Mouse (Mus musculus) layer of hippocampus, adult 2 months (tissue): ENCODE results near the gene Ube4a. TPM values are rescaled to one million over a fixed set of nuclear protein-coding genes. Genes with fewer than 3 reads are reported as not detected.
"Not testable (repeated sequence)": the region's sequence is repeated elsewhere in the genome, so short reads cannot be mapped to it uniquely, and the experiment has no call there.

Source experiments
- DNase-seq, 2 experiments: peaks; one replicate each; pipeline ENCODE4 v3.0.0; 2022; ENCODE audit warnings: low spot score in 2 of 2
- H3K27ac ChIP-seq: fragments of 200-600 bp; 2 replicates; pipeline ENCODE4 v1.8.1; 2022
- H3K4me3 ChIP-seq: fragments of 200-600 bp; 2 replicates; pipeline ENCODE4 v1.8.1; 2022; ENCODE audit warnings: mild to moderate bottlenecking
- CTCF ChIP-seq: fragments of 200-600 bp; conservative IDR thresholded peaks from 2 replicates; pipeline ENCODE4 v1.8.1; 2022; ENCODE audit warnings: antibody characterized with exemption, mild to moderate bottlenecking, moderate library complexity
- total RNA-seq, 2 experiments: library from RNA; stranded (reverse); gene quantifications; 2 replicates each; pipeline ENCODE4 v1.2.3; 2021

Ube4a gene
- total RNA-seq, 2 experiments from 2014 or later, result 73.0 to 75.2 TPM

- Histone ChIP-seq H3K4me3 (no peak overlapping the region), H3K27ac (no peak overlapping the region)
- peak; percentile 69 for TF ChIP-seq CTCF
- DNase-seq, result no peak
These were observed 4.0 kb upstream of the Ube4a start for GRCm38 (mm10) chr9:44969450-44969849.

DNA sequence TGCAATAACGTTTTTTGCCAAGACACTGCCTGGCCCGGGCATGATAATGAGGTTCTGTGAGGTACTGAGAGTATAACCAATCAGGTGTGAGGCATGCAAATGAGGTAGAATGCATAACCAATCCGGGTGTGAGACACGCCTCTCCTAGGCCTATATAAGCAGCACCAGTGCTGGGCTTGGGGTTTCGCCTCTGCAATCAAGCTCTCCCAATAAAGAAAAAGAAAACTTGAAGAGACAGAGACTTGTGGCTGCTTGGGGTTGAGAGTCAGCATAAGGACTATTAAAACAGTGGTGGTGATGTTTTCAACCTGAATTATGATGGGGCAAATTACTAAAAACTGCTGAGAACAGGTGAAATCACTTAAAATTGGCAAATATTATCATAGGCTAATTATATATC is 2.4 kb upstream of the Ube4a start:
- not testable (repeated sequence) for DNase-seq

GRCm38 (mm10) chr9:44966815-44967242 is 1.4 kb upstream of the Ube4a start:
- TF ChIP-seq CTCF, result peak; percentile 94
- H3K4me3 ChIP-seq, result no peak overlapping the region
- H3K27ac ChIP-seq, result no peak overlapping the region
- DNase-seq, result peak; percentile 59 to 70

More for the DNA sequence above, 2.4 kb upstream of the Ube4a start:
- H3K4me3 ChIP-seq, H3K27ac ChIP-seq: not testable (repeated sequence)

DNA sequence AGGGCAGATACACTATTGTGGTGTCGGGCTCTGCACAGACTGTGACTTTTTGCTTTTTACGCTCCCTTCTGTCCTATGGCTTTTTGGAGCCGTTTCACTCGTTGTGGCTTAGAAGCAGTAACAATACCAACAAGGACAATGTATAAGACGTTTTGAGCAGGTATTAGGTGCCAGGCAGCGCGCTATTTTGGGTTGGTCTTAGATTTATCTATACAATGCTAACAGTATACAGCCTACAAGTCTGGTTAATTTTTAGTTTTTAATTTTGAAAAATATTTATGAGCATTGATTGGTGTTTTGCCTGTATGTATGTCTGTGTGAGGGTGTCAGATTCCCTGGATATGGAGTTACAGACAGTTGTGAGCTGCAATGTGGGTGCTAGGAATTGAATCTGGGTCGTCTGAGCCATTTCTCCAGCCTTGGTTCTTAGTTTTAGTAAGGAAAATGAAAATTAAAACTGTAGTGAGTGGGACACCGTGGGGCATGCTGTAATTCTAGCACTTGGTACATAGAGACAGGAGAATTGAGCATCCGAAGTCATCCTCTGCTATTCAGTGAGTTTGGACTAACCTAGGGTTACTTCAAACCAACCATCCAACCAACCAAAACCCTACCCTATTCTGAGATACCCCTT is 550 bp upstream of the Ube4a start:
- TF ChIP-seq CTCF, result no peak
- Histone ChIP-seq H3K4me3 (peak overlapping the region; percentile 99), H3K27ac (peak overlapping the region; percentile 91)
- no peak for DNase-seq

DNA sequence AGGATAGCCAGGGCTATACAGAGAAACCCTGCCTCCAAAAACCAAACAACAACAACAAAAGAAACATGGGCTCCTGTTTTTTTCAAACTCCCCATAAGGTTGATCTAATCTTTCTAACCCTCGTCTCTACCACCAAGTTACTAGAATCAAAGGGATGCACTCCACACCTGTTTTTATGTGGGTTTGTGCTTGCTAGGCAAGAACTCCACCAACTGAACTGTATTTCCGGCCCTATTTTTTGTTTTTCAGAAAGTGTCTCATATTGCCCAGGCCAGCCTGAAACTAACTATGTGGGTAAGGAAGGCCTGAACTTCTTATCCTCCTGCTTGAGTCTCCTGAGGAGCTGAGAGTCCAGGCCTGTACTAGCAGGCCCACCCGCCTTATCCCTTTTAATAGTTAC is 11.0 kb downstream of the Ube4a start:
- no peak for DNase-seq
- no peak for TF ChIP-seq CTCF
- H3K27ac ChIP-seq, result no peak overlapping the region
- no peak overlapping the region for H3K4me3 ChIP-seq

- H3K27ac ChIP-seq, result no peak overlapping the region
- no peak for DNase-seq
- H3K4me3 ChIP-seq, result no peak overlapping the region
- TF ChIP-seq CTCF, result no peak
These were observed 17.6 kb downstream of the Ube4a start for GRCm38 (mm10) chr9:44947836-44948235.

- H3K4me3 ChIP-seq, result no peak overlapping the region
- no peak for TF ChIP-seq CTCF
- peak overlapping the region; percentile 69 for H3K27ac ChIP-seq
- DNase-seq, result no peak
These were observed 19.2 kb downstream of the Ube4a start for GRCm38 (mm10) chr9:44946185-44946695.

DNA sequence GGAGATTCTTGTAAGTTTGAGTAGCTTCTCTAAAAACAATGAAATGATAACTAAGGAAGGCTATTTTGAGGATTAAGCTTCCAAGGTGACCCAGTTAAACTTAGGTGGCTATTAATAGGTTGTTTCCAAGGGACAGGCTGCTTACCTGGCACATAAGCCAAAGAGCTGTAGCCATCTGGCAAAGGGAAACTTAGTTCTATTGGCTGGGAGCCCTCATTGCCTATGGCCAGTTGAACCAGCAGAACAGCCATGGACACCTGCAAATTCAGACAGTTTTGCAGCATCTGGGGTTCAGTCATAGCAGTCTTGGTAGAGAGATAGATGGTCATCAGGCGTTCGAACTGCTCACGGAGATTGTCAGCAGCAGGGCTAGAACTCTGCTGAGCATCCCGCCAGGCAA is 23.0 kb downstream of the Ube4a start:
- Histone ChIP-seq H3K27ac (peak overlapping the region; percentile 73), H3K4me3 (no peak overlapping the region)
- DNase-seq, result no peak
- no peak for TF ChIP-seq CTCF

DNA sequence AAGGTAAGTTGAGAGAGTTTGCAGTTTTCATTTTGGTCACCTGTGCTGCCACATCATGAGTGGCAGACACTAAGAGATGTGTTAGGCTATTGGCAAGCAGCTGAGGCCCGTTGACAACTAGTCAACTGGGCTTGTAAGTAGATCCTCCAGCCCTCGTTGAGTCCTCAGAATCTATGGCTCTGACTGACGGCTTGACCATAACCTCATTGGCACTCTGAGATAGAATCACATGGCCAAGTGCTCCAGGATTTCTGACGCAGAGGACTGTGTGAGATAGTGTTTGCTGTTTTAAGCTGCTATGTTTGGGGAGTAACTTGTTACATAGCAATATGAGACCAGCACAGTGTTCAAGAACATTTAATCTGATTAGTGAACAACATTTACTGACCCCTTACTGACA is 23.6 kb downstream of the Ube4a start:
- no peak for DNase-seq
- Histone ChIP-seq H3K4me3 (no peak overlapping the region), H3K27ac (no peak overlapping the region)
- no peak for TF ChIP-seq CTCF

DNA sequence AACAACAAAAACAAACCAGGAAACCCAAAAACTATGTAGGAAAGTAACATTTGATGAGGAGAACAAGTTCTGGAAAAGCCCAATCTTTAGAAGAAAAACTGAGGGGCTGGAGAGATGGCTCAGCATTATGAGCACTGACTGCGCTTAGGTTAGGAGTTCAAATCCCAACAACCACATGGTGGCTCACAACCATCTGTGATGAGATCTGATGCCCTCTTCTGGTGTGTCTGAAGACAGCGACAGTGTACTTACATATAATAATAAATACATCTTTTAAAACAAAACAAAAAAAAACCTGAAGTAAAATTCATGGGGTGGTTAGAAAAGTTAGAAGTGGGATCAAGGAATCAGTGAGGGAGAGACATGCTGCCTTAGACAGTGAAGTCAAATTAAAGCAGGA is 43.9 kb downstream of the Ube4a start:
- Histone ChIP-seq H3K27ac (peak overlapping the region; percentile 98), H3K4me3 (peak overlapping the region; percentile 97)
- TF ChIP-seq CTCF, result peak; percentile 53
- DNase-seq, result no peak

GRCm38 (mm10) chr9:44921123-44921468 is 44.3 kb downstream of the Ube4a start:
- peak overlapping the region; percentile 97 for H3K4me3 ChIP-seq
- H3K27ac ChIP-seq, result peak overlapping the region; percentile 98
- DNase-seq, result peak in 1 of 2 experiments; percentile 71
- TF ChIP-seq CTCF, result no peak

GRCm38 (mm10) chr9:44920374-44921122 is 44.9 kb downstream of the Ube4a start, which contains the start of gene Atp5l:
Gene Atp5l (minus strand): TSS chr9:44920742.
- DNase-seq, result peak; percentile 86 to 91
- peak within 1 kb of the TSS; percentile 97 for H3K4me3 ChIP-seq
- TF ChIP-seq CTCF, result no peak
- H3K27ac ChIP-seq, result peak within 1 kb of the TSS; percentile 98

DNA sequence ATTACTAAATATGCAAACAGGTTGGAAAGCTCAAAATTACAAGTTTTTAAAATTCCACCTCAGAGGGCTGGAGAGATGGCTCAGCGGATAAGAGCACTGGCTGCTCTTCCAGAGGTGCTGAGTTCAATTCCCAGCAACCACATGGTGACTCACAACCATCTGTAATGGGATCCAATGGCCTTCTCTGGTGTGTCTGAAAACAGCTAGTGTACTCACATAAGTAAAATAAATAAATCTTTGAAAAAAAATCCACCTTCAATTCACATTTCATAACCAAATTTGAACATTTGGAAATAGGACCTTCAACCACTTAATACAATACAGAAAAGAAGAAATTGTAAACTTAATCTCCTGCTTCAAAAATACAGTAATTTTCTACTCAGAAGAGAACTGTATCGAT is 45.8 kb downstream of the Ube4a start:
- H3K27ac ChIP-seq, result peak overlapping the region; percentile 98
- DNase-seq, result no peak
- no peak for TF ChIP-seq CTCF
- H3K4me3 ChIP-seq, result peak overlapping the region; percentile 97

DNA sequence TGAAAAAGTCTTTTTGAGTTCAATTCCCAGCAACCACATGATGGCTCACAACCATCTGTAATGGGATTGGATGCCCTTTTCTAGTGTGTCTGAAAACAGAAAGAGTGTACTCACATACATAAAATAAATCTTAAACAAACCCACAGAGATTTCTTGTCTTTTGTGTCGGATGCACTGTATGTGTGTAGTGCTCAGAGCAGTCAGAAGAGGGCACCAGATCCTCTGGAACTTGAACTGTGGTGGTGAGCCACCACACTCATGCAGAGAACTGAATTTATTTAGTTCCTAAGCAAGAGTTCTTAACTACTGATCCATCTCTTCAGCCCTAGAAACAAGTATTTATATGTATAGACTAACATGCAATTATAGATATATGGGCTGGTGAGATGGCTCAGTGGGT is 49.2 kb downstream of the Ube4a start:
- Histone ChIP-seq H3K27ac (no peak overlapping the region), H3K4me3 (no peak overlapping the region)
- peak; percentile 82 for TF ChIP-seq CTCF
- peak in 1 of 2 experiments; percentile 33 for DNase-seq
